Mouse (Mus musculus): ENCODE data around the gene Tkt.

DNA sequence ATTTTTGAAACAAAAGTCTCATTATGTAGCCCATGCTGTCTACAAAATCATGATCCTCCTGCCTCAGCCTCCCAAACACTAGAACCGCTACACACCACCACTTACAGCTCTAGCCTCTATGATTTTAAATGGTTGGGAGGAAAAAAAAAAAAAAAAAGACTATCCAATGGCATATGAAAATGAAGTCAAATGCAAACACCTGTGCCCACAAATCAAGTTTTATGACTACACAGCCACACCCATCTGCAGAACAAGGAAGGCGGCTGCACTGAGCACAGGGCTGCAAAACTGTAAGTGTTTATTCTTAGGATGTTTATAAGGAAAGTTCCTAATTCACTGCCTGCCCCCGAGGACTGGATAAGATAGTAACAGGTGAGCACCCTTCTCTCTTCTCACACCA is 48.2 kb downstream of the Tkt start:
- TF ChIP-seq CTCF (IDR thresholded peaks at IDR 0.05; ENCODE audit: insufficient read depth, low read length): no peak
- no peak for TF ChIP-seq POLR2A (IDR thresholded peaks at IDR 0.05; ENCODE audit: borderline replicate concordance, extremely low read depth, low read depth, low read length)

All from lung, adult 2 months (tissue).